Mouse (Mus musculus) midbrain, embryonic 11.5 days (tissue): ENCODE results near the gene Taf4. TPM values are rescaled to one million over a fixed set of nuclear protein-coding genes. Genes with fewer than 3 reads are reported as not detected.
A peak's percentile ranks its signal among the peaks of the same experiment; 100 is the strongest.

Source experiments
- ATAC-seq: fragments of 200-750 bp; cut with Nextera tagmentation; 2 replicates; pipeline ENCODE4 v1.8.0; 2017; ENCODE audit warnings: moderate TSS enrichment, moderate library complexity; ENCODE audit not compliant: low FRiP score
- DNase-seq: peaks from one replicate; pipeline ENCODE4 v3.0.0; 2015; ENCODE audit warnings: low spot score; ENCODE audit errors: missing footprints
- H3K27ac ChIP-seq: fragments of 300-500 bp; sonication (generic); 2 replicates; pipeline ENCODE4 v1.5.1; 2014; ENCODE audit warnings: low read depth, low read length
- H3K27me3 ChIP-seq: fragments of 300-500 bp; sonication (generic); 2 replicates; pipeline ENCODE4 v1.6.1; 2014; ENCODE audit warnings: mild to moderate bottlenecking, low read length, moderate library complexity, mixed read lengths; ENCODE audit not compliant: control insufficient read depth, insufficient read depth
- H3K36me3 ChIP-seq: fragments of 300-500 bp; sonication (generic); 2 replicates; pipeline ENCODE4 v1.6.1; 2014; ENCODE audit warnings: mild to moderate bottlenecking, low read length, moderate library complexity, mixed read lengths; ENCODE audit not compliant: control insufficient read depth, insufficient read depth
- H3K4me1 ChIP-seq: fragments of 300-500 bp; sonication (generic); 2 replicates; pipeline ENCODE4 v1.6.1; 2014; ENCODE audit warnings: low read length; ENCODE audit not compliant: control insufficient read depth, insufficient read depth
- H3K4me2 ChIP-seq: fragments of 300-500 bp; sonication (generic); 2 replicates; pipeline ENCODE4 v1.6.1; 2014; ENCODE audit warnings: mild to moderate bottlenecking, moderate library complexity
- H3K4me3 ChIP-seq: fragments of 300-500 bp; sonication (generic); 2 replicates; pipeline ENCODE4 v1.5.1; 2014; ENCODE audit warnings: low read depth, low read length
- H3K9ac ChIP-seq: fragments of 300-500 bp; sonication (generic); 2 replicates; pipeline ENCODE4 v1.6.1; 2014; ENCODE audit warnings: low read length
- H3K9me3 ChIP-seq: fragments of 300-500 bp; sonication (generic); 2 replicates; pipeline ENCODE4 v1.6.1; 2016; ENCODE audit warnings: low read length; ENCODE audit not compliant: control insufficient read depth
- WGBS: fragments of 180-500 bp; shearing (Covaris S2); extraction: QIAGEN DNeasy Blood & Tissue Kit; methylation state at CpG from one replicate; pipeline ENCODE4 v1.1.7; 2014; 5-methylcytosine and 5-hydroxymethylcytosine counted together
- polyA plus RNA-seq: library from polyadenylated mRNA; unstranded; fragments of >200 nt; fragmentation: Nextera tagmentation; extraction: Ambion mirVana; gene quantifications from 2 replicates; pipeline ENCODE4 v1.2.1, GENCODE M21; 2014

Gene Taf4
- polyA plus RNA-seq, 1 experiment from 2014 or later, result 6.0 TPM

DNA sequence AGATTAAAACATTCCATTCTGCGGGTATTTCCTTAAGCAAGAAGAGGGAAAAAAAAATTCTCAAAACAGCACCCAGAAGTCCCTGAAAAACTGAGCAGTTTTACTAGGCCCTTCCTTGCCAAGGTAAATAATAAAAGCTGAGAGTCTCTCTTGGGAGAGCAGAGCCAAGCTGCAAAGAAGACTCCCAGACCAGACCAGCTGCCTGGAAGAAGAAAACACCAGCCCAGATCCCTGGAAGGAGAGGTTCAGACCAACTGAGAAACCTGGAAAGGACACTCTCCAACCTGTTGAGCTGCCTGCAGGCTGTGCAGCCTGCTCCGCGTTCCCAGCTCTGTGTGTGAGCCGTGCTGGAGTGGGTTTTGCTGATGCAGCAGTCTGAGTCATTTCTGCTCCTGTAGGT lies 41.2 kb upstream of the Taf4 start:
- ATAC-seq (no peak), DNase-seq (peak; percentile 60)
- Histone ChIP-seq H3K4me2 (no peak overlapping the region), H3K27ac (no peak overlapping the region), H3K4me3 (no peak overlapping the region), H3K36me3 (no peaks in the 10 kb centered on the region), H3K4me1 (no peaks in the 10 kb centered on the region), H3K9ac (no peak overlapping the region), H3K9me3 (no peaks in the 10 kb centered on the region), H3K27me3 (no peaks in the 10 kb centered on the region; the same call in 1 of the 2 replicates)
- WGBS, result 69% methylated on average over 4 of the region's 4 CpGs

DNA sequence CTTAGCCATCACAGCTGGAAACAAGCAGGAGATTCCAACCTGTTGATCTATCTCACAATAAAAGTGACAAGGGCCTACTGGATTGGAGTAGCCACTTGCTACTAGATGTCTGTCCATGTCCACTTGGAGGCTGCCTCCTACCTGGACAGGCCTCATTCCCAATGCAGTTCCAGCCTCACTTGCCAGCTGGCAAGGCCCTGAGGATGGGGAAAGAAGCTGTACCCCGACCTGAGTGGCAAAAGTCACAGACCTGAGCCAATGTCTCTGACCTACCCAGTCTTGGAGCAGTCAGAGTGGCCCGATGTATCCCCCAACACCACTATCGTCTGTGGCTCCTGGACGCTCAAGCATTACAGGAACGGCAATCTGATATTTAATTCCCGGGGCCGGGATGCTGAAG lies 37.2 kb upstream of the Taf4 start:
- no peaks in the 10 kb centered on the region for H3K4me1 ChIP-seq
- no peaks in the 10 kb centered on the region for H3K9me3 ChIP-seq
- no peak overlapping the region for H3K4me3 ChIP-seq
- no peaks in the 10 kb centered on the region for H3K36me3 ChIP-seq
- no peak overlapping the region for H3K27ac ChIP-seq
- DNase-seq, result peak; percentile 72
- 91% methylated on average over 7 of the region's 7 CpGs for WGBS
- no peak for ATAC-seq
- H3K4me2 ChIP-seq, result no peak overlapping the region
- H3K9ac ChIP-seq, result no peak overlapping the region
- no peaks in the 10 kb centered on the region for H3K27me3 ChIP-seq

DNA sequence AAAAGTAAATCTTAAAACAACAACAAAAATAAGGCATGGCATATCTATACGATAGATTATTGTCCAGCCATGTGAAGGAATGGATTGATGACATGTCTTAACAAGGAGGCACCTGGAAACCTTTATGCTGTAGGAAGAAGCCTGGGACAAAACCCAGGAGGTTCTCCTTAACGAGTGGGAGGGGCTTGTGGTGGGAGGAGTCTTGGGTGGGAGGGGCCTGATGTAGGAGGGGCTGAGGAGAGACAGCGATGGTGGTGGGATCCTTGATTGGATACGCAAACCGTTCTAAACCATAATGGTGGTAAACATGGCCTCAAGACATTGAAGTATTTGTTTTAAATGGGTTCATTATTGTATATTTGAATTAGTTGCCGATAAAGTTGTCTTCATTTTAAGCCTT lies 34.9 kb upstream of the Taf4 start:
- 85% methylated on average over 6 of the region's 6 CpGs for WGBS
- ATAC-seq, result no peak
- Histone ChIP-seq H3K36me3 (no peaks in the 10 kb centered on the region), H3K4me1 (no peaks in the 10 kb centered on the region), H3K4me3 (no peak overlapping the region), H3K9me3 (no peaks in the 10 kb centered on the region), H3K9ac (no peak overlapping the region), H3K27ac (no peak overlapping the region), H3K27me3 (no peaks in the 10 kb centered on the region), H3K4me2 (no peak overlapping the region)
- DNase-seq, result no peak

DNA sequence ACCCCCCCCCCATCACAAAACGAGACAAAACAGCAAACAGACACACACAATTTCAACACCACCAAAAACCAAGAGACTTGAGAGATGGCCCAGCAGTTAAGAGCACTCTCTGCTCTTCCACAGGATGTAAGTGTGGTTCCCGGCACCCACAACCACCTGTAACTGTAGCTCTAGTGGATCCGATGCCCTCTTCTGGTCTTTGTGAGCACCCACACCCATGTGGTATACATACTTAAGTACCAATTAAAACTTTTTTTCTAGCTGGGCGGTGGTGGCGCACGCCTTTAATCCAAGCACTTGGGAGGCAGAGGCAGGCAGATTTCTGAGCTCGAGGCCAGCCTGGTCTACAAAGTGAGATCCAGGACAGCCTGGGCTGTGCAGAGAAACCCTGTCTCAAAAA lies 34.2 kb upstream of the Taf4 start:
- H3K9me3 ChIP-seq, result no peaks in the 10 kb centered on the region
- no peak overlapping the region for H3K4me3 ChIP-seq
- no peak overlapping the region for H3K4me2 ChIP-seq
- DNase-seq (no peak), ATAC-seq (no peak)
- no peaks in the 10 kb centered on the region for H3K4me1 ChIP-seq
- H3K36me3 ChIP-seq, result no peaks in the 10 kb centered on the region
- H3K9ac ChIP-seq, result no peak overlapping the region
- H3K27me3 ChIP-seq, result no peaks in the 10 kb centered on the region
- 86% methylated on average over 7 of the region's 7 CpGs for WGBS
- no peak overlapping the region for H3K27ac ChIP-seq

DNA sequence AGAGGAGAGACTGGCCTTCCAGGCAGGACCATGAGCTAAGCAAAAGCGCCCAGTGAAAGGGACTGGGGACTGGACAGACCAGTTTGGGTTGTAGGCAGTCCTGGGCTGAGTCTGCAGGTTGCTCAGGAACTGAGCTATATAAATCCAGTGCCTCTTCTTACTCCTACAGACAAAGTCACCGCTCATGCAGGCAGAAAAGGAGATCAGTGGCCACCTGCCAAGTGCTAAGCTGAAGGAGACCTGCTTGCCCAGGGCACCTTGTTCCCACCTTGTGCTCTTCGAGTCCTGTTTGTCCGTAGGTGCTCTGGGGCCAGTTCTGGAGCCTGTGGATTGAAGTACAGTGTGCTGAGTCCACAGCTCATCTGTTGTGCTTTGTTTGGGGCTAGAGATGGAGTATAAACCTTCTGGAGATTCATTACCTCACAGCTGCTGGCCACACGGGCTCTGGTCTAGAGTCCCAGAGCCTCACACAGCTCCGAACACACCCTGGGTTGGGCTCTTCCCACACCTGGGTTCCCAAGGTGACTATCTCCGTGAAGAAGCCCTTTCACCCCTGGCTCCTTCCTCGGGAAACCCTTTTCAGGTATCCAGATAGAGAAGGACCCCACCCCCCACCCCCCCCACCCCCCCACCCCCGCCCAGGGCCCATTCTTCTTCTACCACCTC lies 30.0 kb upstream of the Taf4 start:
- 45% methylated on average over 9 of the region's 9 CpGs for WGBS
- Histone ChIP-seq H3K9ac (no peak overlapping the region), H3K27me3 (no peaks in the 10 kb centered on the region)

DNA sequence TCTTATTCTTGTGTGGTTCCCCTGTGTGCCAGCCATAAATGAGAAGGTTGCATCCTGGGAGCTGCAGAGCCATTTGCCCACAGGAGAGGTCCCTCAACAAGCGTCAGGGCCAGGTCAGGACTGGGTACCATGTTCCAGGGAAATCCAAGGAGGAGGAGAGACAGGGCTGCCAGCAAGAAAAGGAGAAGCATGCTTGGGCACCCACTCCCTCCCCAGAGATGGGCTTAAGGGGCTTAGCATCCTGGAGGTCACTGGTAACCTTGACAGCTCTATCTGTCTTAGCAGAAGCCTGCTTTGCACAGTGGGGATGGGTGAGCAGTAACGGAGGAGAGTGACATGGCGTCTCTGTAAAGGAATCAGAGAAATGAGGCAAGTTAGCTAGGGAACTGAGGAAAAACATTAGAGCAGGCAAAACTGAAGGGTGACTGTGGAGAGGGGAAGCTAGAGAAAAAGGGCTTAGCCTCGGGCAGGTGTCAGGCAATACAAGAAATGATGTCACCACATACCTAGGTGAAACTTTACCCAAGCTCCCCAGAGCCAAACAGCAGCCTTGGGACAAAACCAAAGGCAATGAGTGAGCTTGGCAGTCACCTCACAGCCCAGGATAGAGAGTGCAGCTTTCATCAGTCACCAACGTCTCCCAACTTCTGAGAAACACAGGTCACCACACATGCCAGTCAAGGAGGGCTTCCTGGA lies 29.4 kb upstream of the Taf4 start:
- Histone ChIP-seq H3K4me1 (no peaks in the 10 kb centered on the region), H3K27ac (no peak overlapping the region), H3K4me3 (no peak overlapping the region), H3K27me3 (no peaks in the 10 kb centered on the region), H3K4me2 (no peak overlapping the region), H3K36me3 (no peaks in the 10 kb centered on the region), H3K9me3 (no peaks in the 10 kb centered on the region), H3K9ac (no peak overlapping the region)
- WGBS, result 61% methylated on average over 5 of the region's 5 CpGs
- DNase-seq, result no peak
- ATAC-seq, result no peak

More for the DNA sequence above, 30.0 kb upstream of the Taf4 start:
- H3K27ac ChIP-seq, result no peak overlapping the region
- H3K4me1 ChIP-seq, result no peaks in the 10 kb centered on the region
- DNase-seq (no peak), ATAC-seq (no peak)
- H3K4me3 ChIP-seq, result no peak overlapping the region
- H3K36me3 ChIP-seq, result no peaks in the 10 kb centered on the region
- no peaks in the 10 kb centered on the region for H3K9me3 ChIP-seq
- no peak overlapping the region for H3K4me2 ChIP-seq

DNA sequence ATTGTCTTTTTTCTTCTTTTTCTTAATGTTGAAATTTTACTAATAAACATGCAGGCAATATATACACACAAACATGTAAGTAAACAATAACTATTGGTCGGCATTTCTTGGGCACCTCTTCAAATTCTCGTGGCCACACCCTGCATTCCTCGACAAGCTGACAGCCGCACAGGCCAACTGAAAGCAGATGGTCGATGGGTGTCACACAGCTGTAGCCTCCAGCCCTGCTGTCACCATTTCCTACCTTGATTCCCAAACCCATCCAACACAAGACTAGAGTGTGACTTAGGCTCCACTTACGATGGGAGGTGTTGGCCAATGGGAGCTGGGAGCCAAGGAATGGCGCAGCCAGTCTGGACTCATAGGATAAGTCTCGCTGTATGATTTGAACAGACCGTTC lies 25.2 kb upstream of the Taf4 start:
- Histone ChIP-seq H3K27ac (no peak overlapping the region), H3K36me3 (no peaks in the 10 kb centered on the region), H3K27me3 (no peaks in the 10 kb centered on the region), H3K4me2 (no peak overlapping the region), H3K9me3 (no peaks in the 10 kb centered on the region), H3K9ac (no peak overlapping the region), H3K4me1 (no peaks in the 10 kb centered on the region), H3K4me3 (no peak overlapping the region)
- ATAC-seq (no peak), DNase-seq (no peak)
- 89% methylated on average over 9 of the region's 9 CpGs for WGBS

DNA sequence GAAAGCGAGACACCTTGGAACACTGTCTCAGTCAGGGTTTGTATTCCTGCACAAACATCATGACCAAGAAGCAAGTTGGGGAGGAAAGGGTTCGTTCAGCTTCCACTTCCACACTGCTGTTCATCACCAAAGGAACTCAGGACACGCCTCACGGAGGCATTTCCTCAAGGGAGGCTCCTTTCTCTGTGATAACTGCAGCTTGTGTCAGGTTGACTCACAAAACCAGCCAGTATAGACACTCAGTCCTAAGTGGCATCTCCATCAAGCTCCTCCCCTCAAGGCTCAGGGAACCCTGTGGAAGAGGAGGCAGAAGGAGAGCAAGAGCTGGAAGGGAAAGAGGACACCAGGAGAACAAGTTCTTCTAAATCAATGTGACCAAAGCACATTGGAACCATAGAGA lies 22.0 kb upstream of the Taf4 start:
- no peak overlapping the region for H3K27ac ChIP-seq
- H3K27me3 ChIP-seq, result no peaks in the 10 kb centered on the region
- ATAC-seq (no peak), DNase-seq (no peak)
- no peak overlapping the region for H3K4me3 ChIP-seq
- 77% methylated on average over 4 of the region's 4 CpGs for WGBS
- H3K4me2 ChIP-seq, result no peak overlapping the region
- no peaks in the 10 kb centered on the region for H3K36me3 ChIP-seq
- H3K4me1 ChIP-seq, result no peaks in the 10 kb centered on the region
- H3K9me3 ChIP-seq, result no peaks in the 10 kb centered on the region
- H3K9ac ChIP-seq, result no peak overlapping the region

DNA sequence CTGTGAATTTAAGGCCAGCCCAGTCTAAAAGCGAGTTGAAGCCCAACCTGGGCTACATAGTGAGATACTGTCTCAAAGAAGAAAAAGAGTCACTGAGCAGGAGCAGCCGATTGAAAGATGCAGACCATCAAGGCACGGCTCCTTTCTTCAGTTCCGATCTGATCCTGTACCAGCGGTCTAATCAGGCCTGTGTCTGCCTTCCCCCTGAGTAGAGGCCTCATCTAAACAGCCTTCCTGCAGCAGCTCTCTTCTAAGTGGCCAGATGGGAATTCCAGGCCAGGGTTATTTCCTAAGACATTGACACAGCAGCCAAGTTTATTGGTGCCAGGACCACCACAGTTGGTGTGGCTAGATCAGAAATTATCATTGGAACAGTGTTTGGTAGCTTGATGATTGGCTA lies 16.6 kb upstream of the Taf4 start:
- Histone ChIP-seq H3K9me3 (no peaks in the 10 kb centered on the region), H3K27me3 (no peaks in the 10 kb centered on the region), H3K9ac (no peak overlapping the region), H3K4me3 (no peak overlapping the region), H3K27ac (no peak overlapping the region), H3K4me1 (no peaks in the 10 kb centered on the region), H3K4me2 (no peak overlapping the region), H3K36me3 (no peaks in the 10 kb centered on the region)
- no peak for ATAC-seq
- WGBS, result 89% methylated on average over 5 of the region's 5 CpGs
- DNase-seq, result peak; percentile 81
